Mouse (Mus musculus) liver, embryonic 14.5 days (tissue): ENCODE measurements around the gene Myo1b.

ENCODE experiments used
- CTCF ChIP-seq: IDR thresholded peaks from 2 replicates; pipeline ENCODE4 v1.5.1; 2016; ENCODE audit warnings: antibody characterized with exemption, low read depth, control low read depth
- EP300 ChIP-seq: IDR thresholded peaks from 2 replicates; pipeline ENCODE4 v1.6.1; 2016; ENCODE audit warnings: antibody characterized with exemption, low read depth

- TF ChIP-seq CTCF = no peak
- TF ChIP-seq EP300 = no peak
Observed at GRCm38 (mm10) chr1:51852314-51852713, 63.6 kb downstream of the Myo1b start.
